Mouse (Mus musculus): ENCODE measurements at regions not wholly inside any gene's neighbourhood (a gene's known extent, or its start where the extent isn't known, plus 50 kb on each side); places are given as distances from the start of the nearest gene placed in this dataset.
"Not testable (repeated sequence)": the region's sequence is repeated elsewhere in the genome, so short reads cannot be mapped to it uniquely, and the experiment has no call there.

DNA sequence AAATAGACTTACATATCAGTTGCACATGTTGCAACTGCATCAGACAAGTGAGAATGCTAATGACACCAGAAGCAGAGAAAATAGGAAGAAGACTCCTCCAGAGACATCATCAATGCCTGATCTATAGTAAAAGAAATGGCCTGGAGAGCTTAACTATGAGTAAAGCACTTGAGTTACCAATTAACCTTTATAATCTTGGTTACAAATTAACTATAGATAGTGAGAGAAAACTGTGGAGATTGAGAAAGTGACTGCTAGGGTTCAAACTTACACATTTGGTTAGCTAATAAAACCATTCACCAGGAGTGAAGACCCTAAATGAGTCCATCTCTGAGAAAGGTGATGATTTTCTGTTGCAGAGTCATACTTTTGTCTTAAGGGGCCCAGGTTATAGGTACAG, 307.4 kb downstream of the Phex start:
- no peaks in the 10 kb centered on the region for H3K9me3 ChIP-seq (ENCODE audit: control insufficient read depth, low read length)
- no peaks in the 10 kb centered on the region for H3K36me3 ChIP-seq (ENCODE audit: control insufficient read depth, insufficient read depth, low read length)
- no peak overlapping the region for H3K4me3 ChIP-seq (replicated peaks; ENCODE audit: low read length)
- DNase-seq (ENCODE audit: low spot score) (no peak), ATAC-seq (ENCODE audit: low FRiP score, low read depth) (no peak)
- no peak overlapping the region for H3K4me2 ChIP-seq (replicated peaks; ENCODE audit: low read depth, low read length, severe bottlenecking)
- no peak overlapping the region for H3K27ac ChIP-seq (replicated peaks; ENCODE audit: low read depth, low read length)
- no peak for TF ChIP-seq POLR2A (IDR thresholded peaks at IDR 0.05; ENCODE audit: borderline replicate concordance, extremely low read depth, insufficient read depth, insufficient read length)
- H3K4me1 ChIP-seq (ENCODE audit: control insufficient read depth, insufficient read depth, low read length) = no peaks in the 10 kb centered on the region
- no peak overlapping the region for H3K9ac ChIP-seq (ENCODE audit: low read depth, low read length, severe bottlenecking)
- H3K27me3 ChIP-seq (ENCODE audit: control insufficient read depth, insufficient read depth, low read length) = no peaks in the 10 kb centered on the region

DNA sequence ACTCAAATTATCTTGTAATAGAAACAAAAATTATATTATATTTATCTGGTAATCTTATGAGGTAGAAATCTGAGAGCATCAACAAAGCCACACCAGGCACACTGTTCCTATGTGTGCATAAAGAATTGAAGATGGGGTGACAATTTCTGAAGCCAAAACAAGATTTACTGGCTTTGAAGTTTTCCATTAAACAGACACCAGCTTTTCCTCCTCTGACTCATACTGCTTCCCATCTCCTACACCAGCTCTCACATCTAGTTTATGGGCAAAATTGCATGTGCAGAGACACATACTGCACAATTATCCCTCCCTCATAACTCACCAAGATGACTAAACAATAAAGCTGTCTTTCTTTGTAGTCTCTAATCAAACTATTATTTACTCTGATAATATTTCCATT, 335.1 kb downstream of the Phex start:
- H3K4me3 ChIP-seq (replicated peaks; ENCODE audit: low read length) = no peak overlapping the region
- ATAC-seq (ENCODE audit: low FRiP score, low read depth) (no peak), DNase-seq (ENCODE audit: low spot score) (no peak)
- no peaks in the 10 kb centered on the region for H3K27me3 ChIP-seq (ENCODE audit: control insufficient read depth, insufficient read depth, low read length)
- no peak for TF ChIP-seq POLR2A (IDR thresholded peaks at IDR 0.05; ENCODE audit: borderline replicate concordance, extremely low read depth, insufficient read depth, insufficient read length)
- H3K36me3 ChIP-seq (ENCODE audit: control insufficient read depth, insufficient read depth, low read length) = no peaks in the 10 kb centered on the region
- no peak overlapping the region for H3K9ac ChIP-seq (ENCODE audit: low read depth, low read length, severe bottlenecking)
- no peak overlapping the region for H3K27ac ChIP-seq (replicated peaks; ENCODE audit: low read depth, low read length)
- no peaks in the 10 kb centered on the region for H3K9me3 ChIP-seq (ENCODE audit: control insufficient read depth, low read length)
- no peak overlapping the region for H3K4me2 ChIP-seq (replicated peaks; ENCODE audit: low read depth, low read length, severe bottlenecking)
- no peaks in the 10 kb centered on the region for H3K4me1 ChIP-seq (ENCODE audit: control insufficient read depth, insufficient read depth, low read length)

DNA sequence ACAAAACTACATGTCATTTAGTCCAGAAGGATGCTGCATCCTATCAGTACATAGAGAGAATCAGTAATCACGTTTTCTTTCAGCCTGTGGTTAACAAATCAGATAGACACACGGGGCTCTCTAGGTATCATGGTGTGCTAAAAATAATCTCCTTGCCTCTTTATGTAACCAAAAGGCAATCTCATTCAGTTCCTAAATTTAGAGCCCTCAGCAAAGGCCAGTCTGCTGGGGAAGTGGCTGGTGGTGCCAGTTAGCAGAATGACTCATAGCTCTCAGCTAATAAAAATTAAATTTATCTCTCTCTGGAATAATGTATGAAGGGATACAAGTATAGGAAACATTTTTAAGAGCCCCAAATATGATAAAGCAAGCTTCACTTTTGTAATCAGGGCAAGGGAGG, 335.5 kb downstream of the Phex start:
- ATAC-seq (ENCODE audit: low FRiP score, low read depth) (no peak), DNase-seq (ENCODE audit: low spot score) (no peak)
- no peaks in the 10 kb centered on the region for H3K27me3 ChIP-seq (ENCODE audit: control insufficient read depth, insufficient read depth, low read length)
- no peak overlapping the region for H3K9ac ChIP-seq (ENCODE audit: low read depth, low read length, severe bottlenecking)
- H3K4me3 ChIP-seq (replicated peaks; ENCODE audit: low read length) = no peak overlapping the region
- H3K9me3 ChIP-seq (ENCODE audit: control insufficient read depth, low read length) = no peaks in the 10 kb centered on the region
- WGBS = 35% methylated on average over 2 of the region's 2 CpGs
- no peaks in the 10 kb centered on the region for H3K4me1 ChIP-seq (ENCODE audit: control insufficient read depth, insufficient read depth, low read length)
- H3K36me3 ChIP-seq (ENCODE audit: control insufficient read depth, insufficient read depth, low read length) = no peaks in the 10 kb centered on the region
- H3K27ac ChIP-seq (replicated peaks; ENCODE audit: low read depth, low read length) = no peak overlapping the region
- TF ChIP-seq POLR2A (IDR thresholded peaks at IDR 0.05; ENCODE audit: borderline replicate concordance, extremely low read depth, insufficient read depth, insufficient read length) = no peak
- H3K4me2 ChIP-seq (replicated peaks; ENCODE audit: low read depth, low read length, severe bottlenecking) = no peak overlapping the region

DNA sequence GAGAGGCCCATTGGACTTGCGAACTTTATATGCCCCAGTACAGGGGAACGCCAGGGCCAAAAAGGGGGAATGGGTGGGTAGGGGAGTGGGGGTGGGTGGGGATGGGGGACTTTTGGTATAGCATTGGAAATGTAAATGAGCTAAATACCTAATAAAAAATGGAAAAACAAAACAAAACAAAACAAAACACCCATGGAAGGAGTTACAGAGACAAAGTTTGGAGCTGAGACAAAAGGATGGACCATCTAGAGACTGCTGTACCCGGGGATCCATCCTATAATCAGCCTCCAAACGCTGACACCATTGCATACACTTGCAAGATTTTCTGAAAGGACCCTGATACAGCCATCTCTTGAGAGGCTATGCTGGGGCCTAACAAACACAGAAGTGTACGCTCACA, 337.1 kb downstream of the Phex start:
- H3K9ac ChIP-seq (ENCODE audit: low read depth, low read length, severe bottlenecking); H3K4me1 ChIP-seq (ENCODE audit: control insufficient read depth, insufficient read depth, low read length); H3K36me3 ChIP-seq (ENCODE audit: control insufficient read depth, insufficient read depth, low read length); H3K4me2 ChIP-seq (replicated peaks; ENCODE audit: low read depth, low read length, severe bottlenecking); H3K4me3 ChIP-seq (replicated peaks; ENCODE audit: low read length); H3K9me3 ChIP-seq (ENCODE audit: control insufficient read depth, low read length); H3K27ac ChIP-seq (replicated peaks; ENCODE audit: low read depth, low read length); H3K27me3 ChIP-seq (ENCODE audit: control insufficient read depth, insufficient read depth, low read length); DNase-seq (ENCODE audit: low spot score); ATAC-seq (ENCODE audit: low FRiP score, low read depth): not testable (repeated sequence)
- 79% methylated on average over 5 of the region's 5 CpGs for WGBS

DNA sequence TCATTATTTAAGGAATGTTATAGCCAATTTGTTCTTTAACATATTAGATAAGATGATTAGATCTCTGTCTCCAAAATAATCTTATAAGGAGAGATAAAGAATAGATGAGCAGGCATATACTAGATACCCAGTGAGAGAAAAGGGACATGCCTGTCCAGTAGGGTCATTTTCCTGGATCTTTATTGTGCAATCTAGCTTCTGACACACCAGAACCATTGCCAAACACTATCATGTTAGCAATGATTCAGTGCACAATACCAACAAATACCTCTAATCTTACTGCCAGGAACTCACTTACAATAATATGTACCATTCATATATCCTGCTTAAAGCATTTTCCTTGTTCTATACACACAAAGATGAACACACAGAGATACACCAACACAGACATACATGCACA, 338.9 kb downstream of the Phex start:
- Histone ChIP-seq H3K4me3 (replicated peaks; ENCODE audit: low read length) (no peak overlapping the region), H3K9me3 (ENCODE audit: control insufficient read depth, low read length) (no peaks in the 10 kb centered on the region), H3K4me1 (ENCODE audit: control insufficient read depth, insufficient read depth, low read length) (no peaks in the 10 kb centered on the region), H3K27ac (replicated peaks; ENCODE audit: low read depth, low read length) (no peak overlapping the region), H3K4me2 (replicated peaks; ENCODE audit: low read depth, low read length, severe bottlenecking) (no peak overlapping the region), H3K36me3 (ENCODE audit: control insufficient read depth, insufficient read depth, low read length) (no peaks in the 10 kb centered on the region), H3K9ac (ENCODE audit: low read depth, low read length, severe bottlenecking) (no peak overlapping the region), H3K27me3 (ENCODE audit: control insufficient read depth, insufficient read depth, low read length) (no peaks in the 10 kb centered on the region)
- DNase-seq (ENCODE audit: low spot score) (no peak), ATAC-seq (ENCODE audit: low FRiP score, low read depth) (no peak)
- TF ChIP-seq POLR2A (IDR thresholded peaks at IDR 0.05; ENCODE audit: borderline replicate concordance, extremely low read depth, insufficient read depth, insufficient read length) = no peak

DNA sequence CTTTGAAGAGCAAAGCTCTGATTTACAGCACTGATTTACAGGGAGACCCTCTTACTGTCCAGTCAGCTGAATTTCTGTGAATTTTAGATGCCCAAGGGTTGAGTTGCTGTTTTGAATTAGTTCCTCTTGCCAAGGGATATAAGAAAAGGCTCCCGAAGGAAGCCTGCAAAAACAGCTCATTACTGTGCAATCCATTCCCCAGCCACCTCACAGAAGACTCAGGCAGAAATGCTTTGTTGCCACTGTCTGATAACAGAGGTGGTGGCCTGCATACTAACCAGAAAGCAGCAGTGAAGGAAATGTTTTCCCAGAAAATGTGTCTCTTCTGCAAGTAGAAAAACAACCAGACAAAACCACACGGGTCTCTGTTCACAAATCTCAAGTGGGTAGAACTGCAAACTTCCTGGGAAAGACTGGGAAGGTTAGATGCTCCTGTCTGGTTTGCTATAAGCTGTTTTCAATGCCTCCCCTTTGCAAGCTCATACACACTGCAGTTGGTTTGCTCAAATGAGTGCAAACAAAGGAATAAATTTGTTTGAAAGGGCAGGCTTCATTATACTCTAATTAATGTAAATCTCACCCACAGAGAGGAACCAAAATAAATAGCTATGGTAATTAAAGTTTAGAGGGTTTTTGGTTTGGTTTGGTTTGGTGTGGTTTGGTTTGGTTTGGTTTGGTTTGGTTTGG, 363.3 kb downstream of the Phex start:
- WGBS = 22% methylated on average over 2 of the region's 2 CpGs
- no peak for TF ChIP-seq POLR2A (IDR thresholded peaks at IDR 0.05; ENCODE audit: borderline replicate concordance, extremely low read depth, insufficient read depth, insufficient read length)
- Histone ChIP-seq H3K9me3 (ENCODE audit: control insufficient read depth, low read length) (no peaks in the 10 kb centered on the region), H3K4me3 (replicated peaks; ENCODE audit: low read length) (no peak overlapping the region), H3K4me1 (ENCODE audit: control insufficient read depth, insufficient read depth, low read length) (no peaks in the 10 kb centered on the region), H3K36me3 (ENCODE audit: control insufficient read depth, insufficient read depth, low read length) (no peaks in the 10 kb centered on the region), H3K27me3 (ENCODE audit: control insufficient read depth, insufficient read depth, low read length) (no peaks in the 10 kb centered on the region), H3K27ac (replicated peaks; ENCODE audit: low read depth, low read length) (no peak overlapping the region), H3K9ac (ENCODE audit: low read depth, low read length, severe bottlenecking) (no peak overlapping the region), H3K4me2 (replicated peaks; ENCODE audit: low read depth, low read length, severe bottlenecking) (no peak overlapping the region)
- ATAC-seq (ENCODE audit: low FRiP score, low read depth) (no peak), DNase-seq (ENCODE audit: low spot score) (no peak)
